Mouse (Mus musculus): Measurements from ENCODE around the gene Hcrt. TPM values are rescaled to one million over a fixed set of nuclear protein-coding genes. Genes with fewer than 3 reads are reported as not detected.

The Hcrt gene
- polyA plus RNA-seq, 1 experiment, result not detected

GRCm38 (mm10) chr11:100718462-100718861 is 44.3 kb downstream of the Hcrt start:
- Histone ChIP-seq H3K4me1 (ENCODE audit: control insufficient read depth, insufficient read depth, low read length) (peaks cover 23% of the 10 kb centered on the region), H3K4me3 (ENCODE audit: insufficient read depth, low read length) (no peak overlapping the region), H3K27ac (ENCODE audit: insufficient read depth, low read length) (no peak overlapping the region)
- TF ChIP-seq CTCF (IDR thresholded peaks at IDR 0.05; ENCODE audit: borderline replicate concordance, insufficient read depth, low read length), result no peak
- no peak for TF ChIP-seq POLR2A (IDR thresholded peaks at IDR 0.05; ENCODE audit: low read depth, low read length)

- no peak overlapping the region for H3K4me3 ChIP-seq (ENCODE audit: insufficient read depth, low read length)
- no peak overlapping the region for H3K27ac ChIP-seq (ENCODE audit: insufficient read depth, low read length)
- TF ChIP-seq POLR2A (IDR thresholded peaks at IDR 0.05; ENCODE audit: low read depth, low read length) (no peak), CTCF (IDR thresholded peaks at IDR 0.05; ENCODE audit: borderline replicate concordance, insufficient read depth, low read length) (no peak)
Observed at GRCm38 (mm10) chr11:100716649-100717048, 46.1 kb downstream of the Hcrt start.

GRCm38 (mm10) chr11:100714948-100715347 is 47.8 kb downstream of the Hcrt start:
- Histone ChIP-seq H3K27ac (ENCODE audit: insufficient read depth, low read length) (no peak overlapping the region), H3K4me3 (ENCODE audit: insufficient read depth, low read length) (no peak overlapping the region), H3K4me1 (ENCODE audit: control insufficient read depth, insufficient read depth, low read length) (peaks cover 14% of the 10 kb centered on the region; the same call in 1 of the 2 replicates)
- no peak for TF ChIP-seq POLR2A (IDR thresholded peaks at IDR 0.05; ENCODE audit: low read depth, low read length)
- no peak for TF ChIP-seq CTCF (IDR thresholded peaks at IDR 0.05; ENCODE audit: borderline replicate concordance, insufficient read depth, low read length)

More at GRCm38 (mm10) chr11:100716649-100717048, 46.1 kb downstream of the Hcrt start:
- H3K4me1 ChIP-seq (ENCODE audit: control insufficient read depth, insufficient read depth, low read length), result peaks cover 20% of the 10 kb centered on the region

- TF ChIP-seq CTCF (IDR thresholded peaks at IDR 0.05; ENCODE audit: borderline replicate concordance, insufficient read depth, low read length), result peak; percentile 76; the same call in 1 of the 2 replicates
- no peak for TF ChIP-seq POLR2A (IDR thresholded peaks at IDR 0.05; ENCODE audit: low read depth, low read length)
- H3K4me1 ChIP-seq (ENCODE audit: control insufficient read depth, insufficient read depth, low read length), result peaks cover 11% of the 10 kb centered on the region; the same call in 1 of the 2 replicates
- H3K4me3 ChIP-seq (ENCODE audit: insufficient read depth, low read length), result no peak overlapping the region
- H3K27ac ChIP-seq (ENCODE audit: insufficient read depth, low read length), result peak overlapping the region; percentile 10; the same call in 1 of the 2 replicates
Observed at GRCm38 (mm10) chr11:100714534-100714915, 48.2 kb downstream of the Hcrt start.

- H3K4me3 ChIP-seq (ENCODE audit: insufficient read depth, low read length), result no peak within 1 kb of the TSS
- peak; percentile 29; the same call in 1 of the 2 replicates for TF ChIP-seq POLR2A (IDR thresholded peaks at IDR 0.05; ENCODE audit: low read depth, low read length)
- TF ChIP-seq CTCF (IDR thresholded peaks at IDR 0.05; ENCODE audit: borderline replicate concordance, insufficient read depth, low read length), result no peak
Observed at GRCm38 (mm10) chr11:100713735-100714533, 48.8 kb downstream of the Hcrt start, which contains the start of gene Hspb9. Hspb9 (plus strand) TSS chr11:100713850.

GRCm38 (mm10) chr11:100713174-100713573 is 49.6 kb downstream of the Hcrt start:
- no peak overlapping the region for H3K4me3 ChIP-seq (ENCODE audit: insufficient read depth, low read length)
- TF ChIP-seq POLR2A (IDR thresholded peaks at IDR 0.05; ENCODE audit: low read depth, low read length) (no peak), CTCF (IDR thresholded peaks at IDR 0.05; ENCODE audit: borderline replicate concordance, insufficient read depth, low read length) (no peak)
- no peak overlapping the region for H3K27ac ChIP-seq (ENCODE audit: insufficient read depth, low read length)
- H3K4me1 ChIP-seq (ENCODE audit: control insufficient read depth, insufficient read depth, low read length), result peaks cover 11% of the 10 kb centered on the region; the same call in 1 of the 2 replicates

More at GRCm38 (mm10) chr11:100713735-100714533, 48.8 kb downstream of the Hcrt start, which contains the start of gene Hspb9:
- Histone ChIP-seq H3K4me1 (ENCODE audit: control insufficient read depth, insufficient read depth, low read length) (peaks cover 11% of the 10 kb centered on the region; the same call in 1 of the 2 replicates), H3K27ac (ENCODE audit: insufficient read depth, low read length) (peak within 1 kb of the TSS; percentile 20)

- Histone ChIP-seq H3K4me1 (ENCODE audit: control insufficient read depth, insufficient read depth, low read length) (peaks cover 11% of the 10 kb centered on the region; the same call in 1 of the 2 replicates), H3K27ac (ENCODE audit: insufficient read depth, low read length) (no peak within 1 kb of the TSS), H3K4me3 (ENCODE audit: insufficient read depth, low read length) (peak within 1 kb of the TSS; percentile 73)
- TF ChIP-seq CTCF (IDR thresholded peaks at IDR 0.05; ENCODE audit: borderline replicate concordance, insufficient read depth, low read length), result no peak
- peak; percentile 86 for TF ChIP-seq POLR2A (IDR thresholded peaks at IDR 0.05; ENCODE audit: low read depth, low read length)
Observed at GRCm38 (mm10) chr11:100711783-100712615, 50.7 kb downstream of the Hcrt start, which contains the start of gene Kat2a. Kat2a (minus strand) TSS chr11:100712465.

Other genes starting within 250 kb of the Hcrt start
- 111 and 143 TPM in 2 replicates for gene Acly, start 234.9 kb downstream of the Hcrt start, polyA plus RNA-seq (2011; ENCODE audit: insufficient read length, low read depth, missing spikeins)
- gene Ttc25, start 217.3 kb downstream of the Hcrt start, polyA plus RNA-seq (2011; ENCODE audit: insufficient read length, low read depth, missing spikeins), result 0.20 TPM in 1 of 2 replicates, not detected in the other
- gene Cnp, start 188.0 kb downstream of the Hcrt start, polyA plus RNA-seq (2011; ENCODE audit: insufficient read length, low read depth, missing spikeins), result 10.1 and 10.6 TPM in 2 replicates
- 29.2 and 29.9 TPM in 2 replicates for gene Nkiras2, start 143.7 kb downstream of the Hcrt start, polyA plus RNA-seq (2011; ENCODE audit: insufficient read length, low read depth, missing spikeins)
- gene Dnajc7, start 142.8 kb downstream of the Hcrt start, polyA plus RNA-seq (2011; ENCODE audit: insufficient read length, low read depth, missing spikeins), result 214 and 225 TPM in 2 replicates
- gene Zfp385c, start 70.5 kb downstream of the Hcrt start, polyA plus RNA-seq (2011; ENCODE audit: insufficient read length, low read depth, missing spikeins), result 1.1 TPM in 1 of 2 replicates, not detected in the other
- gene Dhx58, start 58.7 kb downstream of the Hcrt start, polyA plus RNA-seq (2011; ENCODE audit: insufficient read length, low read depth, missing spikeins), result 3.5 and 7.8 TPM in 2 replicates
- gene Kat2a, start 50.5 kb downstream of the Hcrt start, polyA plus RNA-seq (2011; ENCODE audit: insufficient read length, low read depth, missing spikeins), result 31.1 and 34.1 TPM in 2 replicates
- gene Hspb9, start 49.1 kb downstream of the Hcrt start, polyA plus RNA-seq (2011; ENCODE audit: insufficient read length, low read depth, missing spikeins), result not detected in 2 replicates
- gene Rab5c, start 24.7 kb downstream of the Hcrt start, polyA plus RNA-seq (2011; ENCODE audit: insufficient read length, low read depth, missing spikeins), result 163 and 168 TPM in 2 replicates
- gene Kcnh4, start 3.0 kb downstream of the Hcrt start, polyA plus RNA-seq (2011; ENCODE audit: insufficient read length, low read depth, missing spikeins), result not detected in 2 replicates
- 8.6 and 12.8 TPM in 2 replicates for gene Ghdc, start 8.0 kb upstream of the Hcrt start, polyA plus RNA-seq (2011; ENCODE audit: insufficient read length, low read depth, missing spikeins)
- 13.3 and 13.7 TPM in 2 replicates for gene Stat5b, start 87.8 kb upstream of the Hcrt start, polyA plus RNA-seq (2011; ENCODE audit: insufficient read length, low read depth, missing spikeins)
- gene Stat5a, start 96.4 kb upstream of the Hcrt start, polyA plus RNA-seq (2011; ENCODE audit: insufficient read length, low read depth, missing spikeins), result 11.5 and 12.4 TPM in 2 replicates
- gene Stat3, start 176.6 kb upstream of the Hcrt start, polyA plus RNA-seq (2011; ENCODE audit: insufficient read length, low read depth, missing spikeins), result 122 and 158 TPM in 2 replicates
- 387 and 486 TPM in 2 replicates for gene Cavin1, start 208.0 kb upstream of the Hcrt start, polyA plus RNA-seq (2011; ENCODE audit: insufficient read length, low read depth, missing spikeins)
- 43.7 and 50.7 TPM in 2 replicates for gene Atp6v0a1, start 246.5 kb upstream of the Hcrt start, polyA plus RNA-seq (2011; ENCODE audit: insufficient read length, low read depth, missing spikeins)